Mouse (Mus musculus): ENCODE results near the gene Nwd1. TPM values are rescaled to one million over a fixed set of nuclear protein-coding genes. Genes with fewer than 3 reads are reported as not detected.
A peak's percentile ranks its signal among the peaks of the same experiment; 100 is the strongest.
"Not testable (repeated sequence)": the region's sequence is repeated elsewhere in the genome, so short reads cannot be mapped to it uniquely, and the experiment has no call there.

Nwd1 gene
- polyA plus RNA-seq, 1 experiment from 2014 or later = 0.07 TPM

- Histone ChIP-seq H3K27me3 (ENCODE audit: control insufficient read depth, insufficient read depth, low read length) (no peaks in the 10 kb centered on the region), H3K4me2 (no peak overlapping the region), H3K36me3 (ENCODE audit: control insufficient read depth, insufficient read depth, low read length) (no peaks in the 10 kb centered on the region), H3K4me1 (ENCODE audit: control insufficient read depth, insufficient read depth, low read length) (no peaks in the 10 kb centered on the region), H3K4me3 (ENCODE audit: low read depth, low read length) (no peak overlapping the region), H3K9me3 (ENCODE audit: control insufficient read depth, low read length) (no peaks in the 10 kb centered on the region), H3K27ac (ENCODE audit: low read depth, low read length) (no peak overlapping the region), H3K9ac (ENCODE audit: low read length) (no peak overlapping the region)
- no peak for ATAC-seq (ENCODE audit: low FRiP score)
- DNase-seq (ENCODE audit: low spot score, missing footprints) = no peak
- 88% methylated on average over 5 of the region's 5 CpGs for WGBS
These were observed 18.2 kb downstream of the Nwd1 start for GRCm38 (mm10) chr8:72664757-72665156.

- Histone ChIP-seq H3K36me3 (ENCODE audit: control insufficient read depth, insufficient read depth, low read length) (no peaks in the 10 kb centered on the region), H3K9me3 (ENCODE audit: control insufficient read depth, low read length) (no peaks in the 10 kb centered on the region), H3K9ac (ENCODE audit: low read length) (no peak overlapping the region), H3K4me3 (ENCODE audit: low read depth, low read length) (no peak overlapping the region), H3K27ac (ENCODE audit: low read depth, low read length) (no peak overlapping the region), H3K4me1 (ENCODE audit: control insufficient read depth, insufficient read depth, low read length) (no peaks in the 10 kb centered on the region), H3K4me2 (no peak overlapping the region), H3K27me3 (ENCODE audit: control insufficient read depth, insufficient read depth, low read length) (no peaks in the 10 kb centered on the region)
- ATAC-seq (ENCODE audit: low FRiP score) (no peak), DNase-seq (ENCODE audit: low spot score, missing footprints) (no peak)
- WGBS = 69% methylated on average over 5 of the region's 5 CpGs
These were observed 18.9 kb downstream of the Nwd1 start for GRCm38 (mm10) chr8:72665405-72665804.

- Histone ChIP-seq H3K4me1 (ENCODE audit: control insufficient read depth, insufficient read depth, low read length) (no peaks in the 10 kb centered on the region), H3K27me3 (ENCODE audit: control insufficient read depth, insufficient read depth, low read length) (no peaks in the 10 kb centered on the region), H3K4me3 (ENCODE audit: low read depth, low read length) (no peak overlapping the region), H3K4me2 (no peak overlapping the region), H3K27ac (ENCODE audit: low read depth, low read length) (no peak overlapping the region), H3K9ac (ENCODE audit: low read length) (no peak overlapping the region), H3K9me3 (ENCODE audit: control insufficient read depth, low read length) (no peaks in the 10 kb centered on the region), H3K36me3 (ENCODE audit: control insufficient read depth, insufficient read depth, low read length) (no peaks in the 10 kb centered on the region)
- DNase-seq (ENCODE audit: low spot score, missing footprints) (no peak), ATAC-seq (ENCODE audit: low FRiP score) (no peak)
These were observed 22.4 kb downstream of the Nwd1 start for GRCm38 (mm10) chr8:72668925-72669324.

- no peak overlapping the region for H3K4me3 ChIP-seq (ENCODE audit: low read depth, low read length)
- no peak overlapping the region for H3K27ac ChIP-seq (ENCODE audit: low read depth, low read length)
- H3K4me2 ChIP-seq = no peak overlapping the region
- H3K27me3 ChIP-seq (ENCODE audit: control insufficient read depth, insufficient read depth, low read length) = no peaks in the 10 kb centered on the region
- WGBS = 88% methylated on average over 1 of the region's 1 CpGs
- DNase-seq (ENCODE audit: low spot score, missing footprints) (no peak), ATAC-seq (ENCODE audit: low FRiP score) (no peak)
- no peak overlapping the region for H3K9ac ChIP-seq (ENCODE audit: low read length)
- H3K4me1 ChIP-seq (ENCODE audit: control insufficient read depth, insufficient read depth, low read length) = no peaks in the 10 kb centered on the region
- H3K36me3 ChIP-seq (ENCODE audit: control insufficient read depth, insufficient read depth, low read length) = no peaks in the 10 kb centered on the region
- no peaks in the 10 kb centered on the region for H3K9me3 ChIP-seq (ENCODE audit: control insufficient read depth, low read length)
These were observed 26.3 kb downstream of the Nwd1 start for GRCm38 (mm10) chr8:72672802-72673201.

GRCm38 (mm10) chr8:72674184-72674583 is 27.7 kb downstream of the Nwd1 start:
- H3K4me3 ChIP-seq (ENCODE audit: low read depth, low read length) = no peak overlapping the region
- H3K27me3 ChIP-seq (ENCODE audit: control insufficient read depth, insufficient read depth, low read length) = no peaks in the 10 kb centered on the region
- DNase-seq (ENCODE audit: low spot score, missing footprints) = no peak
- no peak overlapping the region for H3K9ac ChIP-seq (ENCODE audit: low read length)
- no peak for ATAC-seq (ENCODE audit: low FRiP score)
- 85% methylated on average over 2 of the region's 2 CpGs for WGBS
- no peak overlapping the region for H3K4me2 ChIP-seq
- H3K27ac ChIP-seq (ENCODE audit: low read depth, low read length) = no peak overlapping the region
- no peaks in the 10 kb centered on the region for H3K36me3 ChIP-seq (ENCODE audit: control insufficient read depth, insufficient read depth, low read length)
- H3K9me3 ChIP-seq (ENCODE audit: control insufficient read depth, low read length) = no peaks in the 10 kb centered on the region
- no peaks in the 10 kb centered on the region for H3K4me1 ChIP-seq (ENCODE audit: control insufficient read depth, insufficient read depth, low read length)

DNA sequence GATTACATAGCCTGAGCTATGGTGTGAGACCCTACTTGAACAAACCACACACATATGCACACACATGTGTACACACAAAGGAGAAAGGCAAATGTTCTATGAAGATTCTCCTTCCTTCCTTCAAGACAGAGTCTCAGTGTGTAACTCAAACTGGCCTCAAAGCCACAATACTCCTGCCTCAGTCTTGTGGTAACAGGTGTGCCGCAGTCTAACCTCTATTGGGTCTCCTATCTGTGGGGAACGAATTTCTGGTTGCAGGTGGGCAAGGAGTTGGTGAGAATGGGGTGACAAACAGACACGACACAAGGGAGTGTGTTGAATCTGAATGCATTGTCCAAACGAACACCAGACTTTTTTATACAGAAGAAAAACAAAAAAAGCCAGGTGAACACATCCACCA is 29.9 kb downstream of the Nwd1 start:
- Histone ChIP-seq H3K27ac (ENCODE audit: low read depth, low read length) (no peak overlapping the region), H3K27me3 (ENCODE audit: control insufficient read depth, insufficient read depth, low read length) (no peaks in the 10 kb centered on the region), H3K4me1 (ENCODE audit: control insufficient read depth, insufficient read depth, low read length) (no peaks in the 10 kb centered on the region), H3K36me3 (ENCODE audit: control insufficient read depth, insufficient read depth, low read length) (no peaks in the 10 kb centered on the region), H3K4me2 (no peak overlapping the region), H3K9ac (ENCODE audit: low read length) (no peak overlapping the region), H3K9me3 (ENCODE audit: control insufficient read depth, low read length) (no peaks in the 10 kb centered on the region), H3K4me3 (ENCODE audit: low read depth, low read length) (no peak overlapping the region)
- ATAC-seq (ENCODE audit: low FRiP score) (no peak), DNase-seq (ENCODE audit: low spot score, missing footprints) (no peak)
- 62% methylated on average over 4 of the region's 4 CpGs for WGBS

DNA sequence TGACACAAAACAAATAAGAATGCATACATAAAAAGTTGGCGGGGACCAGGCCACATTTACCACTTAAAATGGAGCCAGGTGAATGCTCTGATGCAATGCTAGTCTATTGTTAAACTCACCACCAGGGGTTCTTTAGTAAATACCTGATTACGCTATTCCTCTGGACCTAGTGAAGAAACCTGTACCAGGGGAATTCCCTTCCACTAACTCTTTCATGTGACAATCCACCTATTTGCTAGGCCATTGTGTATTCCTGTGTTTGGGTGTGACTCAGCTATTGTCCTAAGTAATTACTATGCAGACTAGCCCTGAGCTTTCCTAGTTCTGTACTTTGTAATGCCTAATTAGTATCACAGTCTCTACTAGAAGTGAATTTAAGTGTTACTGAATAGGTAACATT is 30.3 kb downstream of the Nwd1 start:
- not testable (repeated sequence) for ATAC-seq (ENCODE audit: low FRiP score); DNase-seq (ENCODE audit: low spot score, missing footprints)
- WGBS = 46% methylated on average over 2 of the region's 2 CpGs

DNA sequence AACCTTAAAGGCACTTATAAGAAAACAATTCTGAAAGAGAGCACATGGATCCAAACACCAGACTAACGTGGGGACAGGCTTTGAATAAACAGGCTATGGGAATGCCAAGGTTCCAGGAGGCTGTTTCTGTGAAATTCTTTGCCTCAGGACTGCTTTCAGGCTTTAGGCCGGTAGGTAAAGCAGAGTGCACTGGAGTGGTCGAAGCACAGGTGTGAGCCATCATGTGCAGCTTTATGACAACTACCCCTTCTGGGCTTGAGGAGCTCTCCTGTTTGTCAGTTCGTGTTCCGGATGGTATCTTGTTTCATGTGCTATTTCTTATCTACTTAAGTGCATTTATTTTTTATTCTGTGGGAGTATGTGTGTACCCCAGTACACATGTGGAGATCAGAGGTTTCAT is 30.8 kb downstream of the Nwd1 start:
- Histone ChIP-seq H3K4me1 (ENCODE audit: control insufficient read depth, insufficient read depth, low read length) (no peaks in the 10 kb centered on the region), H3K9me3 (ENCODE audit: control insufficient read depth, low read length) (no peaks in the 10 kb centered on the region), H3K4me3 (ENCODE audit: low read depth, low read length) (no peak overlapping the region), H3K4me2 (no peak overlapping the region), H3K27ac (ENCODE audit: low read depth, low read length) (no peak overlapping the region), H3K9ac (ENCODE audit: low read length) (no peak overlapping the region), H3K27me3 (ENCODE audit: control insufficient read depth, insufficient read depth, low read length) (no peaks in the 10 kb centered on the region), H3K36me3 (ENCODE audit: control insufficient read depth, insufficient read depth, low read length) (no peaks in the 10 kb centered on the region)
- ATAC-seq (ENCODE audit: low FRiP score) = no peak
- no peak for DNase-seq (ENCODE audit: low spot score, missing footprints)
- WGBS = 72% methylated on average over 5 of the region's 5 CpGs

More for the DNA sequence above, 30.3 kb downstream of the Nwd1 start:
- not testable (repeated sequence) for H3K36me3 ChIP-seq (ENCODE audit: control insufficient read depth, insufficient read depth, low read length); H3K9me3 ChIP-seq (ENCODE audit: control insufficient read depth, low read length); H3K4me1 ChIP-seq (ENCODE audit: control insufficient read depth, insufficient read depth, low read length); H3K27me3 ChIP-seq (ENCODE audit: control insufficient read depth, insufficient read depth, low read length); H3K9ac ChIP-seq (ENCODE audit: low read length); H3K27ac ChIP-seq (ENCODE audit: low read depth, low read length); H3K4me3 ChIP-seq (ENCODE audit: low read depth, low read length); H3K4me2 ChIP-seq

DNA sequence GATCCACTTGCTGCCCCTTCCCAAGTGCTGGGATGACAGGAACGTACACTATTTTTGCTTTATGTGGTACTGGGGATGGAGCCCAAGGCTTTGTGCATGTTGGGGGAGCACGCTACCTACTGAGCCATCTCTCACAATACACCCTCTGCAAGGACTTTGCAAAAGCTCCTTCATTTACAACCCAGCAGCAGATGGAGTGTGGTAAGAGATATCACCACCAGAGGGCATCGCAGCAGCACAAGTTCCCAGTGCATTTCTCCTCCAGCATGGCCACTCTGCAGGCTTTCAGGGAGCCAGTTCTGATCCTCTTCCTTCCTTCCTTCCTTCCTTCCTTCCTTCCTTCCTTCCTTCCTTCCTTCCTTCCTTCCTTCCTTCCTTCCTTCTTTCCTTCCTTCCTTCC is 33.6 kb downstream of the Nwd1 start:
- no peak overlapping the region for H3K4me3 ChIP-seq (ENCODE audit: low read depth, low read length)
- H3K9ac ChIP-seq (ENCODE audit: low read length) = no peak overlapping the region
- H3K36me3 ChIP-seq (ENCODE audit: control insufficient read depth, insufficient read depth, low read length) = no peaks in the 10 kb centered on the region
- ATAC-seq (ENCODE audit: low FRiP score) (no peak), DNase-seq (ENCODE audit: low spot score, missing footprints) (peak; percentile 91)
- H3K4me2 ChIP-seq = no peak overlapping the region
- H3K27ac ChIP-seq (ENCODE audit: low read depth, low read length) = no peak overlapping the region
- no peaks in the 10 kb centered on the region for H3K9me3 ChIP-seq (ENCODE audit: control insufficient read depth, low read length)
- 13% methylated on average over 3 of the region's 3 CpGs for WGBS
- H3K27me3 ChIP-seq (ENCODE audit: control insufficient read depth, insufficient read depth, low read length) = no peaks in the 10 kb centered on the region
- H3K4me1 ChIP-seq (ENCODE audit: control insufficient read depth, insufficient read depth, low read length) = no peaks in the 10 kb centered on the region

All from midbrain, embryonic 11.5 days (tissue).